Comparison of ENCODE assay signal across 9 mouse cellular contexts in the genomic region with DNA sequence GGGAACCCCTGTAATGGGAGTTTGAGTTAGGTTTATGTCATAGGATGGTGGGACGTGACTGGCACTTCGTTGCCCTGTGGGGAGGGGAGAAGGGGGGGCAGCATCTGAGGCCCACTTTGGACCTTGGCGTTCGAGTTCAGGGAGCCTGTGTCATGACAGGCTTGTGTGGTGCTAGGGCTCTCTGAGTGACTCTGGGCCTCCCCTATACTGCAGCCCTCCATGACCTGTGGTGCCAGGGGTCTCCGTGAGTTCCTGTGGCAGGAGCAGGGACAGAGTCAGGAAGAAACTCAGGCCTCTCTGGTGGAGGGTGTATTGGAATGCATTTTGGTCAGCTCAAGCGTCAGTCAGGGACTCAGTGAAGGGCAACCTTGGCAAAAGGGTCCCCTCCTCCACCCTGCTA. TPM values are rescaled to one million over a fixed set of nuclear protein-coding genes. Genes with fewer than 3 reads are reported as not detected.
DNase-seq lines count a peak whose midpoint lies in the region; ATAC-seq and TF ChIP-seq lines count a peak whose summit lies in the region.
"Had no signal": no experiment of that assay in that cellular context is flagged by ENCODE, and none has a peak within 500 bp of the region (broad histone marks: within the 10 kb centered on the region; RNA-seq: fewer than 3 reads in every experiment).

No protein-coding gene starts in this region.

- H3K27me3 ChIP-seq in forebrain, embryonic 10.5 days (ENCODE audit: poor library complexity, severe bottlenecking) = no peaks in the 10 kb centered on the region
- no peaks in the 10 kb centered on the region for H3K27me3 ChIP-seq in forebrain, embryonic 15.5 days
- no peaks in the 10 kb centered on the region for H3K27me3 ChIP-seq in hindbrain, embryonic 16.5 days (replicated peaks; ENCODE audit: control insufficient read depth, insufficient read depth, low read length)
- H3K27me3 ChIP-seq in neural tube, embryonic 13.5 days = no peaks in the 10 kb centered on the region
- H3K27me3 ChIP-seq: neural tube, embryonic 12.5 days had no signal

- H3K36me3 ChIP-seq in forebrain, embryonic 10.5 days (replicated peaks) = no peaks in the 10 kb centered on the region
- no peaks in the 10 kb centered on the region for H3K36me3 ChIP-seq in forebrain, embryonic 15.5 days
- no peaks in the 10 kb centered on the region for H3K36me3 ChIP-seq in hindbrain, embryonic 16.5 days (ENCODE audit: control insufficient read depth, insufficient read depth, low read length)
- no peaks in the 10 kb centered on the region for H3K36me3 ChIP-seq in neural tube, embryonic 13.5 days
- H3K36me3 ChIP-seq: neural tube, embryonic 12.5 days had no signal

- no peaks in the 10 kb centered on the region for H3K9me3 ChIP-seq in forebrain, embryonic 10.5 days
- H3K9me3 ChIP-seq in forebrain, embryonic 15.5 days = no peaks in the 10 kb centered on the region
- H3K9me3 ChIP-seq in hindbrain, embryonic 16.5 days (ENCODE audit: control insufficient read depth, low read length) = no peaks in the 10 kb centered on the region
- no peaks in the 10 kb centered on the region for H3K9me3 ChIP-seq in neural tube, embryonic 13.5 days
- H3K9me3 ChIP-seq: neural tube, embryonic 12.5 days had no signal

- WGBS in forebrain, embryonic 10.5 days = 90% methylated on average over 6 of the region's 6 CpGs
- WGBS in forebrain, embryonic 15.5 days = 87% methylated on average over 6 of the region's 6 CpGs
- 48% methylated on average over 6 of the region's 6 CpGs for WGBS in lung, adult 2 months
- WGBS in hindbrain, embryonic 16.5 days = 85% methylated on average over 6 of the region's 6 CpGs
- 80% methylated on average over 6 of the region's 6 CpGs for WGBS in neural tube, embryonic 13.5 days

- no peak for TF ChIP-seq CTCF in lung, adult 2 months (IDR thresholded peaks at IDR 0.05; ENCODE audit: insufficient read depth, low read length)

- H3K4me2 ChIP-seq in forebrain, embryonic 15.5 days (replicated peaks) = no peak overlapping the region
- no peak overlapping the region for H3K4me2 ChIP-seq in hindbrain, embryonic 16.5 days (ENCODE audit: low read length)
- peak overlapping the region; percentile 13; the same call in 1 of the 2 replicates for H3K4me2 ChIP-seq in neural tube, embryonic 13.5 days
- H3K4me2 ChIP-seq: neural tube, embryonic 12.5 days had no signal

- ATAC-seq in forebrain, embryonic 15.5 days (replicated peaks) = no peak
- no peak for ATAC-seq in hindbrain, embryonic 16.5 days
- ATAC-seq in neural tube, embryonic 13.5 days (ENCODE audit: low read depth) = no peak

- H3K4me1 ChIP-seq in forebrain, embryonic 10.5 days = 0 out of 2 replicates have a peak, but pooled peaks cover 4% of the 10 kb centered on the region
- no peaks in the 10 kb centered on the region for H3K4me1 ChIP-seq in forebrain, embryonic 15.5 days
- peaks cover 6% of the 10 kb centered on the region for H3K4me1 ChIP-seq in lung, adult 2 months (ENCODE audit: control insufficient read depth, insufficient read depth, low read length)
- H3K4me1 ChIP-seq in hindbrain, embryonic 16.5 days (ENCODE audit: control insufficient read depth, insufficient read depth, low read depth, low read length) = no peaks in the 10 kb centered on the region
- H3K4me1 ChIP-seq in neural tube, embryonic 13.5 days (replicated peaks) = no peaks in the 10 kb centered on the region
- H3K4me1 ChIP-seq: neural tube, embryonic 12.5 days had no signal

- DNase-seq in forebrain, embryonic 10.5 days (ENCODE audit: extremely low spot score, low spot score) = no peak
- DNase-seq in lung, adult 2 months = no peak
- no peak for DNase-seq in lung, postnatal 10 days
- DNase-seq in adrenal gland, postnatal 25 days = no peak
- no peak for DNase-seq in frontal cortex, postnatal 14 days (ENCODE audit: low spot score in 2 of 2)

- no peak for TF ChIP-seq POLR2A in lung, adult 2 months (IDR thresholded peaks at IDR 0.05; ENCODE audit: borderline replicate concordance, extremely low read depth, low read depth, low read length)

- H3K9ac ChIP-seq in forebrain, embryonic 15.5 days (replicated peaks) = no peak overlapping the region
- H3K9ac ChIP-seq in hindbrain, embryonic 16.5 days (ENCODE audit: low read depth, low read length) = no peak overlapping the region; the same call in 1 of the 2 replicates
- no peak overlapping the region for H3K9ac ChIP-seq in neural tube, embryonic 13.5 days
- H3K9ac ChIP-seq: neural tube, embryonic 12.5 days had no signal

- peak overlapping the region; percentile 56 for H3K27ac ChIP-seq in forebrain, embryonic 10.5 days
- H3K27ac ChIP-seq in forebrain, embryonic 15.5 days (replicated peaks) = no peak overlapping the region
- H3K27ac ChIP-seq in hindbrain, embryonic 16.5 days (ENCODE audit: low read depth, low read length) = no peak overlapping the region
- 0 out of 2 replicates have a peak overlapping the region, but pooled peaks have one; percentile 29 for H3K27ac ChIP-seq in neural tube, embryonic 13.5 days (replicated peaks)
- H3K27ac ChIP-seq: neural tube, embryonic 12.5 days had no signal

- H3K4me3 ChIP-seq in forebrain, embryonic 10.5 days = peak overlapping the region; percentile 22; the same call in 1 of the 2 replicates
- H3K4me3 ChIP-seq in forebrain, embryonic 15.5 days = no peak overlapping the region
- H3K4me3 ChIP-seq in lung, adult 2 months (replicated peaks; ENCODE audit: extremely low read depth, low read depth, low read length) = peak overlapping the region; percentile 85
- H3K4me3 ChIP-seq in hindbrain, embryonic 16.5 days (ENCODE audit: low read length) = peak overlapping the region; percentile 9
- peak overlapping the region; percentile 13 for H3K4me3 ChIP-seq in neural tube, embryonic 13.5 days
- H3K4me3 ChIP-seq: neural tube, embryonic 12.5 days had no signal

RNA-seq across cellular contexts. Expression of a gene that starts 0.6 kb away (rescaled TPM):
- polyA plus RNA-seq in forebrain, embryonic 10.5 days (2016; fragmentation: Nextera tagmentation; extraction: Ambion mirVana) = 2.8 and 4.1 TPM in 2 replicates
- 3.9 and 5.1 TPM in 2 replicates for polyA plus RNA-seq in forebrain, embryonic 15.5 days (2015; fragmentation: Nextera tagmentation; extraction: Ambion mirVana)
- 86.5 and 123 TPM in 2 replicates for polyA plus RNA-seq in lung, adult 2 months (2012; rRNA removed)
- polyA plus RNA-seq in hindbrain, embryonic 16.5 days (2015; fragmentation: Nextera tagmentation; extraction: Ambion mirVana) = 3.2 and 3.7 TPM in 2 replicates
- polyA plus RNA-seq in neural tube, embryonic 13.5 days (2015; fragmentation: Nextera tagmentation; extraction: Ambion mirVana) = 3.6 and 7.0 TPM in 2 replicates
- 7.9 and 17.4 TPM in 2 replicates for total RNA-seq in adrenal gland, postnatal 25 days (2021)

RNA-seq across cellular contexts. Expression of a gene that starts 47.0 kb away (rescaled TPM):
- polyA plus RNA-seq in forebrain, embryonic 10.5 days (2016; fragmentation: Nextera tagmentation; extraction: Ambion mirVana) = 3.6 and 4.7 TPM in 2 replicates
- polyA plus RNA-seq in forebrain, embryonic 15.5 days (2015; fragmentation: Nextera tagmentation; extraction: Ambion mirVana) = 20.8 and 21.9 TPM in 2 replicates
- 7.2 and 7.4 TPM in 2 replicates for polyA plus RNA-seq in lung, adult 2 months (2012; rRNA removed)
- polyA plus RNA-seq in hindbrain, embryonic 16.5 days (2015; fragmentation: Nextera tagmentation; extraction: Ambion mirVana) = 28.9 and 29.9 TPM in 2 replicates
- 8.4 and 8.9 TPM in 2 replicates for polyA plus RNA-seq in neural tube, embryonic 13.5 days (2015; fragmentation: Nextera tagmentation; extraction: Ambion mirVana)
- total RNA-seq in adrenal gland, postnatal 25 days (2021) = 0.46 TPM in 1 of 2 replicates, not detected in the other

Comparison
In these comparisons a context has a peak if more than half of its experiments do, and no peak if none do; other contexts are left out.
1. H3K27ac ChIP-seq: peak in forebrain, embryonic 10.5 days (single experiment) and neural tube, embryonic 13.5 days (single experiment); none in forebrain, embryonic 15.5 days (single experiment) and hindbrain, embryonic 16.5 days (single experiment).
2. RNA of a gene that starts 0.6 kb away (polyA plus RNA-seq): 86.5 to 123 TPM in lung, adult 2 months; 2.8 to 4.1 TPM in forebrain, embryonic 10.5 days, 3.9 to 5.1 TPM in forebrain, embryonic 15.5 days, 3.6 to 7.0 TPM in neural tube, embryonic 13.5 days and 3.2 to 3.7 TPM in hindbrain, embryonic 16.5 days; every median in the first group is over 10 times any median in the second.